Mouse (Mus musculus): ENCODE measurements around the gene Myrfl. TPM values are rescaled to one million over a fixed set of nuclear protein-coding genes. Genes with fewer than 3 reads are reported as not detected.

Gene Myrfl
- polyA plus RNA-seq, 1 experiment: not detected

- 31% methylated on average over 7 of the region's 7 CpGs for WGBS
- Histone ChIP-seq H3K4me1 (ENCODE audit: control insufficient read depth, insufficient read depth, low read length) (peaks cover 4% of the 10 kb centered on the region), H3K4me3 (replicated peaks; ENCODE audit: extremely low read depth, low read depth, low read length) (no peak overlapping the region)
- peak; percentile 28 for DNase-seq
- TF ChIP-seq POLR2A (IDR thresholded peaks at IDR 0.05; ENCODE audit: borderline replicate concordance, extremely low read depth, low read depth, low read length): no peak
- no peak for TF ChIP-seq CTCF (IDR thresholded peaks at IDR 0.05; ENCODE audit: insufficient read depth, low read length)
These were observed 33.8 kb upstream of the Myrfl start for GRCm38 (mm10) chr10:116930506-116930905.

GRCm38 (mm10) chr10:116928826-116929225, 32.1 kb upstream of the Myrfl start:
- Histone ChIP-seq H3K4me3 (replicated peaks; ENCODE audit: extremely low read depth, low read depth, low read length) (no peak overlapping the region), H3K4me1 (ENCODE audit: control insufficient read depth, insufficient read depth, low read length) (peaks cover 4% of the 10 kb centered on the region)
- WGBS: 83% methylated on average over 3 of the region's 3 CpGs
- TF ChIP-seq CTCF (IDR thresholded peaks at IDR 0.05; ENCODE audit: insufficient read depth, low read length) (no peak), POLR2A (IDR thresholded peaks at IDR 0.05; ENCODE audit: borderline replicate concordance, extremely low read depth, low read depth, low read length) (no peak)
- DNase-seq: no peak

- TF ChIP-seq POLR2A (IDR thresholded peaks at IDR 0.05; ENCODE audit: borderline replicate concordance, extremely low read depth, low read depth, low read length): no peak
- TF ChIP-seq CTCF (IDR thresholded peaks at IDR 0.05; ENCODE audit: insufficient read depth, low read length): no peak
- 83% methylated on average over 11 of the region's 11 CpGs for WGBS
- H3K4me1 ChIP-seq (ENCODE audit: control insufficient read depth, insufficient read depth, low read length): peaks cover 4% of the 10 kb centered on the region
- no peak overlapping the region for H3K4me3 ChIP-seq (replicated peaks; ENCODE audit: extremely low read depth, low read depth, low read length)
- DNase-seq: no peak
These were observed 29.9 kb upstream of the Myrfl start for GRCm38 (mm10) chr10:116926428-116927113.

GRCm38 (mm10) chr10:116923651-116924495, 27.2 kb upstream of the Myrfl start:
- Histone ChIP-seq H3K4me1 (ENCODE audit: control insufficient read depth, insufficient read depth, low read length) (no peaks in the 10 kb centered on the region), H3K4me3 (replicated peaks; ENCODE audit: extremely low read depth, low read depth, low read length) (no peak overlapping the region)
- WGBS: 89% methylated on average over 19 of the region's 19 CpGs
- TF ChIP-seq CTCF (IDR thresholded peaks at IDR 0.05; ENCODE audit: insufficient read depth, low read length): no peak
- TF ChIP-seq POLR2A (IDR thresholded peaks at IDR 0.05; ENCODE audit: borderline replicate concordance, extremely low read depth, low read depth, low read length): no peak
- DNase-seq: no peak

- 77% methylated on average over 15 of the region's 15 CpGs for WGBS
- no peak for DNase-seq
- Histone ChIP-seq H3K4me3 (replicated peaks; ENCODE audit: extremely low read depth, low read depth, low read length) (no peak overlapping the region), H3K4me1 (ENCODE audit: control insufficient read depth, insufficient read depth, low read length) (no peaks in the 10 kb centered on the region)
- TF ChIP-seq POLR2A (IDR thresholded peaks at IDR 0.05; ENCODE audit: borderline replicate concordance, extremely low read depth, low read depth, low read length) (no peak), CTCF (IDR thresholded peaks at IDR 0.05; ENCODE audit: insufficient read depth, low read length) (no peak)
These were observed 25.4 kb upstream of the Myrfl start for GRCm38 (mm10) chr10:116922161-116922560.

GRCm38 (mm10) chr10:116921416-116921815, 24.7 kb upstream of the Myrfl start:
- WGBS: 90% methylated on average over 15 of the region's 15 CpGs
- no peak for DNase-seq
- Histone ChIP-seq H3K4me3 (replicated peaks; ENCODE audit: extremely low read depth, low read depth, low read length) (no peak overlapping the region), H3K4me1 (ENCODE audit: control insufficient read depth, insufficient read depth, low read length) (no peaks in the 10 kb centered on the region)
- TF ChIP-seq CTCF (IDR thresholded peaks at IDR 0.05; ENCODE audit: insufficient read depth, low read length): no peak
- no peak for TF ChIP-seq POLR2A (IDR thresholded peaks at IDR 0.05; ENCODE audit: borderline replicate concordance, extremely low read depth, low read depth, low read length)

GRCm38 (mm10) chr10:116920641-116921040, 23.9 kb upstream of the Myrfl start:
- DNase-seq: no peak
- WGBS: 92% methylated on average over 8 of the region's 8 CpGs
- H3K4me1 ChIP-seq (ENCODE audit: control insufficient read depth, insufficient read depth, low read length): no peaks in the 10 kb centered on the region
- H3K4me3 ChIP-seq (replicated peaks; ENCODE audit: extremely low read depth, low read depth, low read length): no peak overlapping the region
- TF ChIP-seq CTCF (IDR thresholded peaks at IDR 0.05; ENCODE audit: insufficient read depth, low read length) (no peak), POLR2A (IDR thresholded peaks at IDR 0.05; ENCODE audit: borderline replicate concordance, extremely low read depth, low read depth, low read length) (no peak)

- Histone ChIP-seq H3K4me3 (replicated peaks; ENCODE audit: extremely low read depth, low read depth, low read length) (no peak overlapping the region), H3K4me1 (ENCODE audit: control insufficient read depth, insufficient read depth, low read length) (no peaks in the 10 kb centered on the region)
- 85% methylated on average over 25 of the region's 25 CpGs for WGBS
- TF ChIP-seq CTCF (IDR thresholded peaks at IDR 0.05; ENCODE audit: insufficient read depth, low read length) (no peak), POLR2A (IDR thresholded peaks at IDR 0.05; ENCODE audit: borderline replicate concordance, extremely low read depth, low read depth, low read length) (no peak)
- DNase-seq: no peak
These were observed 22.9 kb upstream of the Myrfl start for GRCm38 (mm10) chr10:116919368-116920317.

GRCm38 (mm10) chr10:116916581-116916980, 19.9 kb upstream of the Myrfl start:
- no peak for DNase-seq
- Histone ChIP-seq H3K4me3 (replicated peaks; ENCODE audit: extremely low read depth, low read depth, low read length) (no peak overlapping the region), H3K4me1 (ENCODE audit: control insufficient read depth, insufficient read depth, low read length) (no peaks in the 10 kb centered on the region)
- WGBS: 73% methylated on average over 8 of the region's 8 CpGs
- no peak for TF ChIP-seq POLR2A (IDR thresholded peaks at IDR 0.05; ENCODE audit: borderline replicate concordance, extremely low read depth, low read depth, low read length)
- no peak for TF ChIP-seq CTCF (IDR thresholded peaks at IDR 0.05; ENCODE audit: insufficient read depth, low read length)

Data from lung, adult 2 months (tissue).